9 mouse cellular contexts compared by ENCODE assay signal in genomic region chr1:191364477-191364876, GRCm38 (mm10). TPM values are rescaled to one million over a fixed set of nuclear protein-coding genes. Genes with fewer than 3 reads are reported as not detected.
DNase-seq lines count a peak whose midpoint lies in the region; ATAC-seq and TF ChIP-seq lines count a peak whose summit lies in the region.
"Had no signal": no experiment of that assay in that cellular context is flagged by ENCODE, and none has a peak within 500 bp of the region (broad histone marks: within the 10 kb centered on the region; RNA-seq: fewer than 3 reads in every experiment).

No protein-coding gene starts in this region.

- no peak overlapping the region for H3K27ac ChIP-seq in spleen, adult 2 months (ENCODE audit: insufficient read depth, low read length)
- H3K27ac ChIP-seq in liver, embryonic 13.5 days: no peak overlapping the region
- H3K27ac ChIP-seq in hindbrain, embryonic 10.5 days: no peak overlapping the region
- H3K27ac ChIP-seq: limb, embryonic 12.5 days had no signal

- no peak overlapping the region for H3K4me2 ChIP-seq in liver, embryonic 13.5 days
- H3K4me2 ChIP-seq: limb, embryonic 12.5 days had no signal

- no peak for TF ChIP-seq POLR2A in spleen, adult 2 months (IDR thresholded peaks at IDR 0.05; ENCODE audit: low read depth, low read length)

- H3K9ac ChIP-seq in liver, embryonic 13.5 days: no peak overlapping the region
- H3K9ac ChIP-seq: limb, embryonic 12.5 days had no signal

- peak; percentile 51 for ATAC-seq in liver, embryonic 13.5 days (ENCODE audit: low read depth)

- peak; percentile 60 for DNase-seq in embryo, embryonic 10 days (ENCODE audit: low spot score)
- no peak for DNase-seq in embryo, embryonic 9.5 days (ENCODE audit: extremely low spot score)
- peak in 1 of 2 experiments; percentile 45 for DNase-seq in spleen, adult 2 months (ENCODE audit: low read depth in 1 of 2, low spot score in 2 of 2)
- no peak for DNase-seq in spleen, adult 18-20 months
- peak; percentile 35 for DNase-seq in liver, embryonic 13.5 days
- peak; percentile 72 for DNase-seq in thymus, postnatal 14 days
- no peak for DNase-seq in adrenal gland, adult 2 months
- DNase-seq in hindbrain, embryonic 10.5 days (ENCODE audit: low spot score): no peak

- H3K36me3 ChIP-seq in spleen, adult 2 months (ENCODE audit: control insufficient read depth, insufficient read depth, low read length): peaks cover 29% of the 10 kb centered on the region
- H3K36me3 ChIP-seq in liver, embryonic 13.5 days: peaks cover 62% of the 10 kb centered on the region
- H3K36me3 ChIP-seq in hindbrain, embryonic 10.5 days: peaks cover 12% of the 10 kb centered on the region; the same call in 1 of the 2 replicates

- whole genome bisulfite sequencing in spleen, adult 2 months: 84% methylated on average over 4 of the region's 4 CpGs
- 69% methylated on average over 4 of the region's 4 CpGs for WGBS in liver, embryonic 13.5 days (ENCODE audit: insufficient replicate concordance)
- 66% methylated on average over 4 of the region's 4 CpGs for WGBS in hindbrain, embryonic 10.5 days

- H3K4me1 ChIP-seq in spleen, adult 2 months (ENCODE audit: control insufficient read depth, insufficient read depth, insufficient read length): 0 out of 2 replicates have a peak, but pooled peaks cover 2% of the 10 kb centered on the region
- H3K4me1 ChIP-seq in liver, embryonic 13.5 days (replicated peaks): no peaks in the 10 kb centered on the region
- no peaks in the 10 kb centered on the region for H3K4me1 ChIP-seq in hindbrain, embryonic 10.5 days (replicated peaks)

- no peak overlapping the region for H3K4me3 ChIP-seq in spleen, adult 2 months (ENCODE audit: extremely low read depth, insufficient read depth, insufficient read length)
- H3K4me3 ChIP-seq in liver, embryonic 13.5 days (replicated peaks): no peak overlapping the region
- H3K4me3 ChIP-seq in hindbrain, embryonic 10.5 days: no peak overlapping the region
- H3K4me3 ChIP-seq: limb, embryonic 12.5 days had no signal

- H3K27me3 ChIP-seq in spleen, adult 2 months (ENCODE audit: control insufficient read depth, insufficient read depth, low read length): no peaks in the 10 kb centered on the region
- H3K27me3 ChIP-seq in liver, embryonic 13.5 days: no peaks in the 10 kb centered on the region
- no peaks in the 10 kb centered on the region for H3K27me3 ChIP-seq in hindbrain, embryonic 10.5 days (ENCODE audit: insufficient read depth, poor library complexity, severe bottlenecking)
- H3K27me3 ChIP-seq: limb, embryonic 12.5 days had no signal

- no peaks in the 10 kb centered on the region for H3K9me3 ChIP-seq in liver, embryonic 13.5 days (replicated peaks)
- no peaks in the 10 kb centered on the region for H3K9me3 ChIP-seq in hindbrain, embryonic 10.5 days
- H3K9me3 ChIP-seq: limb, embryonic 12.5 days had no signal

- peak; percentile 23; the same call in 1 of the 2 replicates for TF ChIP-seq CTCF in spleen, adult 2 months (IDR thresholded peaks at IDR 0.05; ENCODE audit: extremely low read depth, insufficient read depth, insufficient read length, insufficient replicate concordance)

RNA-seq across cellular contexts. Expression of gene Ppp2r5a, which starts 38.6 kb away (rescaled TPM):
- polyA plus RNA-seq in spleen, adult 2 months (2012; rRNA removed): 49.2 and 65.2 TPM in 2 replicates
- polyA plus RNA-seq in liver, embryonic 13.5 days (2015; fragmentation: Nextera tagmentation; extraction: Ambion mirVana): 13.6 and 15.6 TPM in 2 replicates
- 100 to 1,000 TPM; 212 to 218 TPM for total RNA-seq in adrenal gland, adult 2 months (2021)
- polyA plus RNA-seq in adrenal gland, adult 2 months (2012; rRNA removed): 93.3 and 162 TPM in 2 replicates
- 8.0 and 12.4 TPM in 2 replicates for polyA plus RNA-seq in hindbrain, embryonic 10.5 days (2016; fragmentation: Nextera tagmentation; extraction: Ambion mirVana)

RNA-seq across cellular contexts. Expression of gene Tmem206, which starts 38.8 kb away (rescaled TPM):
- 12.4 and 14.9 TPM in 2 replicates for polyA plus RNA-seq in spleen, adult 2 months (2012; rRNA removed)
- 6.8 and 10.1 TPM in 2 replicates for polyA plus RNA-seq in liver, embryonic 13.5 days (2015; fragmentation: Nextera tagmentation; extraction: Ambion mirVana)
- total RNA-seq in adrenal gland, adult 2 months (2021): 1 to 10 TPM; 4.2 to 7.4 TPM
- polyA plus RNA-seq in adrenal gland, adult 2 months (2012; rRNA removed): 4.0 and 4.1 TPM in 2 replicates
- 30.5 and 36.6 TPM in 2 replicates for polyA plus RNA-seq in hindbrain, embryonic 10.5 days (2016; fragmentation: Nextera tagmentation; extraction: Ambion mirVana)

RNA-seq across cellular contexts. Expression of gene Nenf, which starts 46.5 kb away (rescaled TPM):
- 51.4 and 59.6 TPM in 2 replicates for polyA plus RNA-seq in spleen, adult 2 months (2012; rRNA removed)
- 28.0 and 29.9 TPM in 2 replicates for polyA plus RNA-seq in liver, embryonic 13.5 days (2015; fragmentation: Nextera tagmentation; extraction: Ambion mirVana)
- total RNA-seq in adrenal gland, adult 2 months (2021): 10 to 100 TPM; 78.7 to 94.3 TPM
- 249 and 261 TPM in 2 replicates for polyA plus RNA-seq in adrenal gland, adult 2 months (2012; rRNA removed)
- polyA plus RNA-seq in hindbrain, embryonic 10.5 days (2016; fragmentation: Nextera tagmentation; extraction: Ambion mirVana): 58.6 and 75.5 TPM in 2 replicates

Comparison
In these comparisons a context has a peak if more than half of its experiments do, and no peak if none do; other contexts are left out.
1. DNase-seq: peak in embryo, embryonic 10 days (single experiment), liver, embryonic 13.5 days (single experiment) and thymus, postnatal 14 days (single experiment); none in embryo, embryonic 9.5 days (single experiment), spleen, adult 18-20 months (0 of 2), adrenal gland, adult 2 months (single experiment) and hindbrain, embryonic 10.5 days (single experiment).